Mouse (Mus musculus) kidney, adult 2 months (tissue): Measurements from ENCODE around the gene Man2a1. TPM values are rescaled to one million over a fixed set of nuclear protein-coding genes. Genes with fewer than 3 reads are reported as not detected.

ENCODE experiments used
- DNase-seq: peaks from one replicate; pipeline ENCODE4 v3.0.0; 2021
- H3K27ac ChIP-seq: fragments of 200-500 bp; 2 replicates; pipeline ENCODE4 v1.5.1; 2012; ENCODE audit warnings: low read depth, low read length, control low read depth, inconsistent platforms; ENCODE audit not compliant: insufficient read depth
- H3K27me3 ChIP-seq: fragments of 200-500 bp; replicated peaks from 2 replicates; pipeline ENCODE4 v1.6.1; 2012; ENCODE audit warnings: mild to moderate bottlenecking, moderate library complexity, low read length, inconsistent platforms; ENCODE audit not compliant: control insufficient read depth, insufficient read depth
- H3K36me3 ChIP-seq: fragments of 200-500 bp; 2 replicates; pipeline ENCODE4 v1.6.1; 2012; ENCODE audit warnings: mild to moderate bottlenecking, moderate library complexity, low read length, inconsistent platforms; ENCODE audit not compliant: control insufficient read depth, insufficient read depth
- H3K4me1 ChIP-seq: fragments of 200-500 bp; 2 replicates; pipeline ENCODE4 v1.6.1; 2011; ENCODE audit warnings: low read length; ENCODE audit not compliant: control insufficient read depth, insufficient read depth
- H3K4me3 ChIP-seq: fragments of 200-500 bp; 2 replicates; pipeline ENCODE4 v1.5.1; 2011; ENCODE audit warnings: mild to moderate bottlenecking, low read depth, low read length, control low read depth; ENCODE audit not compliant: insufficient read depth
- CTCF ChIP-seq: fragments of 200-500 bp; conservative IDR thresholded peaks from 2 replicates; pipeline ENCODE4 v1.5.1; 2011; ENCODE audit warnings: low read depth, mild to moderate bottlenecking, control low read depth, low read length, moderate library complexity, mixed read lengths; ENCODE audit not compliant: insufficient read depth, insufficient read length
- POLR2A ChIP-seq: fragments of 200-500 bp; IDR thresholded peaks from one replicate; pipeline ENCODE4 v1.6.1; 2011; ENCODE audit warnings: low read depth, low read length, control low read depth
- WGBS: fragments of 180-500 bp; shearing (Covaris S2); methylation state at CpG from one replicate; pipeline ENCODE4 v1.1.7; 2018; 5-methylcytosine and 5-hydroxymethylcytosine counted together
- polyA plus RNA-seq: library from polyadenylated mRNA; depleted of rRNA; stranded (reverse); fragments of >200 nt; gene quantifications from 2 replicates; pipeline ENCODE4 v1.2.3, GENCODE M21; 2012

The Man2a1 gene
- polyA plus RNA-seq, 1 experiment = 27.3 TPM

GRCm38 (mm10) chr17:64591366-64591765, 9.2 kb upstream of the Man2a1 start:
- TF ChIP-seq POLR2A (no peak), CTCF (no peak)
- Histone ChIP-seq H3K4me3 (no peak overlapping the region), H3K4me1 (no peaks in the 10 kb centered on the region), H3K27ac (no peak overlapping the region), H3K27me3 (no peaks in the 10 kb centered on the region), H3K36me3 (no peaks in the 10 kb centered on the region)
- WGBS = 84% methylated on average over 10 of the region's 10 CpGs
- no peak for DNase-seq

- H3K4me1 ChIP-seq = no peaks in the 10 kb centered on the region
- DNase-seq = no peak
- H3K4me3 ChIP-seq = no peak overlapping the region
- H3K27me3 ChIP-seq = no peaks in the 10 kb centered on the region
- 89% methylated on average over 2 of the region's 2 CpGs for WGBS
- no peak overlapping the region for H3K27ac ChIP-seq
- no peaks in the 10 kb centered on the region for H3K36me3 ChIP-seq
- no peak for TF ChIP-seq CTCF
- TF ChIP-seq POLR2A = no peak
Observed at GRCm38 (mm10) chr17:64592355-64592754, 8.2 kb upstream of the Man2a1 start.

DNA sequence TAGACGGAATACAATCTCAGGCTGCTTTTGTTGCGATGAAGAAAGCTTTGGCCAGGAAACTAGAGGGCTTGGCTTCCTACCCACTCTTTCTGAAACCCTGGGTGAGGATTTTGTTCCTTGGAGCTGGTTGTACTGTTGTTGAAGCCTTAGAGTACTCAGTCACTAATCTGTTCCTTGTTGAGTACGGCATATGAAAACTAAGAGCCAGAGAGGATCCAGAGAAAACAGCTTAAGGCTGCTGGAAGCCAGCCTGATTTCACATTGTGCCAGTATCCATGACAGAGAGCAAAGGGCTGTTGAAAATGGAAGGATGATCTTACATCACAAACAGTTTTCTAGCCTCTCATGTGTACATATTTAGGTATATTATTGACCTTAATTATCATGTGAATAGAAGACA, 7.7 kb upstream of the Man2a1 start:
- no peaks in the 10 kb centered on the region for H3K36me3 ChIP-seq
- TF ChIP-seq CTCF = no peak
- TF ChIP-seq POLR2A = no peak
- H3K27ac ChIP-seq = no peak overlapping the region
- WGBS = 88% methylated on average over 3 of the region's 3 CpGs
- H3K4me3 ChIP-seq = no peak overlapping the region
- H3K4me1 ChIP-seq = no peaks in the 10 kb centered on the region
- H3K27me3 ChIP-seq = no peaks in the 10 kb centered on the region
- DNase-seq = no peak

GRCm38 (mm10) chr17:64597770-64598169, 2.8 kb upstream of the Man2a1 start:
- no peak overlapping the region for H3K27ac ChIP-seq
- 95% methylated on average over 9 of the region's 9 CpGs for WGBS

GRCm38 (mm10) chr17:64599916-64600315, 620 bp upstream of the Man2a1 start:
- Histone ChIP-seq H3K27ac (peak overlapping the region; percentile 86), H3K4me3 (peak overlapping the region; percentile 50), H3K4me1 (peaks cover 18% of the 10 kb centered on the region), H3K27me3 (no peaks in the 10 kb centered on the region), H3K36me3 (no peaks in the 10 kb centered on the region)
- TF ChIP-seq CTCF (no peak), POLR2A (no peak)
- peak; percentile 67 for DNase-seq
- 27% methylated on average over 4 of the region's 4 CpGs for whole genome bisulfite sequencing

More at GRCm38 (mm10) chr17:64597770-64598169, 2.8 kb upstream of the Man2a1 start:
- peaks cover 7% of the 10 kb centered on the region; the same call in 1 of the 2 replicates for H3K4me1 ChIP-seq
- H3K36me3 ChIP-seq = no peaks in the 10 kb centered on the region
- no peak overlapping the region for H3K4me3 ChIP-seq
- DNase-seq = no peak
- TF ChIP-seq POLR2A = no peak
- TF ChIP-seq CTCF = no peak
- no peaks in the 10 kb centered on the region for H3K27me3 ChIP-seq

GRCm38 (mm10) chr17:64601091-64601750, 685 bp downstream of the Man2a1 start:
- H3K27ac ChIP-seq = peak overlapping the region; percentile 72
- TF ChIP-seq CTCF (no peak), POLR2A (no peak)
- H3K36me3 ChIP-seq = no peaks in the 10 kb centered on the region
- peak overlapping the region; percentile 68 for H3K4me3 ChIP-seq
- WGBS = under 1% methylated on average over 64 of the region's 73 CpGs
- no peaks in the 10 kb centered on the region for H3K27me3 ChIP-seq
- DNase-seq = peak; percentile 76
- peaks cover 21% of the 10 kb centered on the region for H3K4me1 ChIP-seq

DNA sequence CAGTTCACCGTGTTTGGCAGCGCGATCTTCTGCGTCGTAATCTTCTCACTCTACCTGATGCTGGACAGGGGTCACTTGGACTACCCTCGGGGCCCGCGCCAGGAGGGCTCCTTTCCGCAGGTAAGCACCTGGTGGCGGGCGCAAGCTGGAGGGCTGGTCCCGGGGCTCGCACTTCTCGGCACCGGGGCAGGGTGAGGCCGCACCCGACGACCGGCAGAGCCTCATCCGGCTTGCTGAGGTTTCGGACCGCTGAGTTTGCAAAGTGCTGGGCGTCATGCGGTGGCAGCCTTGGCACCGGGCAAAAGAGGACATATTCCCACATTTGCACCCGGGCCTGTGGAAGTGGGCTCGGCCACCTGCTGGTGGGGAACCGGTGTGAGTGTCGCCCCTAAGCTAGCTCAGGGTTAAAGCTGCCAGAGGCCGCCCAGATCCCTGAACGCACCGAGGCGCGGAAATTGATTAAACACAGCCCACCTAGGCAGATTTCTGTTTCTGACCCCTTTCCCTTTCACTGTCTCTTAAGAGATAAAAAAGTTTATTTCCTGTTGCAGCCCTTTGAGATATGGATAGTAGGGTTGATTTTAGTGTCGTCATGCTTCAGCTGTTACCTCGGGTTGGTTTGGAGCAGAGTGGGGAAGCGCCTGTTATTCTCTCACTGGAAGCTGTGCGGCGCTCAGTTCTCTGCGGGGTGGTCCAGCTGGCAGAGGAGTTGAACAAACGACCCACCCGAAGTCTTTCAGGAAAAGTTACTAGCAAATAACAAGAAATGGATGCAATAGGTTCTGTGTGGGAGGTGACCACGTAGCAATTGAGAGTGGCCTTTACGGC, 1.4 kb downstream of the Man2a1 start:
- Histone ChIP-seq H3K4me1 (peaks cover 21% of the 10 kb centered on the region), H3K27me3 (no peaks in the 10 kb centered on the region), H3K27ac (peak overlapping the region; percentile 72), H3K36me3 (no peaks in the 10 kb centered on the region), H3K4me3 (peak overlapping the region; percentile 68)
- DNase-seq = peak; percentile 72
- 2% methylated on average over 44 of the region's 44 CpGs for WGBS
- TF ChIP-seq CTCF (peak; percentile 54), POLR2A (no peak)
